Mouse (Mus musculus) C2C12 (cell line): ENCODE measurements around the gene Clip3. TPM values are rescaled to one million over a fixed set of nuclear protein-coding genes. Genes with fewer than 3 reads are reported as not detected.

Source experiments
- H3K27me3 ChIP-seq: one replicate; pipeline ENCODE4 v1.6.1; 2011; ENCODE audit not compliant: control insufficient read depth, insufficient read depth, insufficient read length
- H3K36me3 ChIP-seq: one replicate; pipeline ENCODE4 v1.6.1; 2011; ENCODE audit not compliant: control insufficient read depth, insufficient read depth
- H3K4me3 ChIP-seq: one replicate; pipeline ENCODE4 v1.5.1; 2011; ENCODE audit warnings: mild to moderate bottlenecking, control low read depth; ENCODE audit not compliant: poor library complexity, insufficient read depth, severe bottlenecking
- H3K79me2 ChIP-seq: one replicate; pipeline ENCODE4 v1.6.1; 2011; ENCODE audit not compliant: control insufficient read depth, insufficient read depth
- H3K79me3 ChIP-seq: one replicate; pipeline ENCODE4 v1.6.1; 2011; ENCODE audit warnings: low read depth, control low read depth
- H3ac ChIP-seq: one replicate; pipeline ENCODE3; 2011; ENCODE audit warnings: low read depth; ENCODE audit not compliant: control insufficient read depth, insufficient read length
- CEBPB ChIP-seq: IDR thresholded peaks from one replicate; pipeline ENCODE4 v1.6.1; 2011; ENCODE audit warnings: low read depth, mild to moderate bottlenecking, control low read depth, moderate library complexity
- CTCF ChIP-seq: IDR thresholded peaks from one replicate; pipeline ENCODE4 v1.5.1; 2011; ENCODE audit not compliant: control insufficient read depth, insufficient read depth, insufficient read length
- FOSL1 ChIP-seq: IDR thresholded peaks from one replicate; pipeline ENCODE4 v1.8.0; 2011; ENCODE audit warnings: mild to moderate bottlenecking, low read length; ENCODE audit not compliant: poor library complexity, insufficient read depth, severe bottlenecking
- MAX ChIP-seq: IDR thresholded peaks from one replicate; pipeline ENCODE4 v1.6.1; 2011; ENCODE audit warnings: mild to moderate bottlenecking, control low read depth
- MYOD1 ChIP-seq: IDR thresholded peaks from one replicate; pipeline ENCODE4 v1.6.1; 2011; ENCODE audit warnings: low read depth; ENCODE audit not compliant: control insufficient read depth, insufficient read length
- MYOG ChIP-seq: IDR thresholded peaks from one replicate; pipeline ENCODE4 v1.6.1; 2011; ENCODE audit not compliant: control insufficient read depth, insufficient read length; ENCODE audit errors: extremely low read depth
- USF1 ChIP-seq: IDR thresholded peaks from one replicate; pipeline ENCODE4 v1.6.1; 2011; ENCODE audit warnings: low read depth, mild to moderate bottlenecking, control low read depth, moderate library complexity
- polyA plus RNA-seq: library from polyadenylated mRNA; unstranded; fragments of >200 nt; fragmentation: generic; extraction: Trizol; gene quantifications from one replicate; pipeline ENCODE4 v1.2.1, GENCODE M21; 2012; ENCODE audit warnings: missing spikeins

Gene Clip3
- polyA plus RNA-seq, 1 experiment, result 40.6 TPM

DNA sequence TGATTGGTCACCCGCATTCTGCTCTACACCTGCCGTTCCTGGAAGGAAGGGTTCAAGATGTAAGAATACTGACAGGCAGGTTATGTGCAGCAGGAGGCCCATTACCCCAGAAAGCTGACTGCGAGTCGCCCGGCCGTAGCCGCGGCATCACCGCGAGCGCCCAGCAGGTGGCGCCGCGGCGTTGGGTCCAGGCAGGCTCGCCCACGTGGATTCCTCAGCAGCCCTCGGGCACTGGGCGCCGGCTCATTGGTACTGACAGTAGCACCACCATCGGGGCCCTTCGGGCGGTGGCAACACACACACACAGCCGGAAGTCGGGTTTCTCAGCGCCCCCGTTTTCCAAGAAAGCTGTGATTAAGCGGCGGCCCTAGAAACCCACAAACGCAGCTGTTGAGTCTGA, 56.3 kb downstream of the Clip3 start:
- Histone ChIP-seq H3ac (no peak overlapping the region), H3K36me3 (no peaks in the 10 kb centered on the region), H3K79me3 (no peaks in the 10 kb centered on the region), H3K79me2 (no peaks in the 10 kb centered on the region), H3K4me3 (no peak overlapping the region), H3K27me3 (peaks cover 44% of the 10 kb centered on the region)
- TF ChIP-seq CTCF (peak; percentile 90), FOSL1 (no peak)

DNA sequence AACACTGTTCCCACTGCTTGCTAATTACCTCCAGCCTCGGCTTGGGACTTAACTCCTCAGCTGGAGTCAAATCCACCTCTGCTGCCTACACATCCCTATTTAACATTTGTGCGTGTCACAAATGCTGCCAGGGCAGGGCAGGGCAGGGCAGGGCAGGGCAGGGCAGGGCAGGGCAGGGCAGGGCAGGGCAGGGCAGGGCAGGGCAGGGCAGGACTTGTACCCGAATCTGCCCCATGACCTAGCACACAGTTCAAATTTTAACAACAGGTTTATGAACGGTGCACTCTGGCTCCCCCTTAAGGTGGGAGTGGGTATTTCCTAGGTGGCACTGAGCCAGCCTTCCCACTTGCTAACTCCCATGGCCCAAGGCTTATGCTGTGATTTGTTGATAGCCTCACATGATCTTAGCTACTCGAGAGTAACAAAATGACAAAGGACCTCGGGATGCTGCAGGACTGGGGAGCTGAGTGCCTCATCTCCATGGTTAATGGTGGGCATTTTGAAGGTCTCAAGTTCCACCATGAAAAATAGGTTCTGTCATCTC, 61.8 kb downstream of the Clip3 start:
- TF ChIP-seq MAX (no peak), USF1 (no peak), MYOD1 (no peak), MYOG (no peak), CEBPB (no peak), FOSL1 (no peak), CTCF (no peak)
- H3K79me3 ChIP-seq, result no peaks in the 10 kb centered on the region
- H3K27me3 ChIP-seq, result peaks cover 51% of the 10 kb centered on the region

DNA sequence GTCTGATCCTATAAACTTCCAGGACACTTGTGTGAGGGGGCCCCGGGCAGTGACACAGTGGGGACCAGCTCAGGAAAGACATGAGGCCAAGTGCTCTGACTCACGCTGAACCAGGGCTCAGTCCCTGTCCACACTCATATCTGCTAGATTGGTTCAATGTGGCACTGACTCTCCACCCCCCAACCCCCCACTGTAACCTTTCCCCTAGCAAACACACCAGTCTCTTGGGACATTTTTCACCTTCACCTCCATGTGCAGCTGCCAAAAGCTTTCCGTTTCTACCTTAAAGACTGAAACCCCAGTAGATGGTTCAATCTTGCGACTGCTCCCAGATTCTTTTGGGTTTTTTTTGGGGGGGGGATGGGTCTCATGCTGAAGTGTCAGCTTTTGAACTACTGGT, 62.5 kb downstream of the Clip3 start:
- no peak overlapping the region for H3K4me3 ChIP-seq
- peaks cover 44% of the 10 kb centered on the region for H3K27me3 ChIP-seq
- no peak overlapping the region for H3ac ChIP-seq
- no peaks in the 10 kb centered on the region for H3K36me3 ChIP-seq
- no peaks in the 10 kb centered on the region for H3K79me3 ChIP-seq
- no peak for TF ChIP-seq FOSL1
- no peak for TF ChIP-seq CTCF
- TF ChIP-seq MYOD1, result no peak
- no peak for TF ChIP-seq MYOG
- no peak for TF ChIP-seq MAX
- no peak for TF ChIP-seq CEBPB
- TF ChIP-seq USF1, result no peak
- no peaks in the 10 kb centered on the region for H3K79me2 ChIP-seq

More for the DNA sequence above, 61.8 kb downstream of the Clip3 start:
- H3K36me3 ChIP-seq, result no peaks in the 10 kb centered on the region
- no peaks in the 10 kb centered on the region for H3K79me2 ChIP-seq
- H3ac ChIP-seq, result no peak overlapping the region
- no peak overlapping the region for H3K4me3 ChIP-seq

Other genes with a start within 250 kb of the Clip3 start
- gene Zfp14, start 240.3 kb upstream of the Clip3 start, polyA plus RNA-seq, result 0.40 TPM
- gene Zfp82, start 218.8 kb upstream of the Clip3 start, polyA plus RNA-seq, result 2.0 TPM
- gene Gm26920, start 201.3 kb upstream of the Clip3 start, polyA plus RNA-seq, result 0.05 TPM
- 3.1 TPM for gene Zfp566, start 201.2 kb upstream of the Clip3 start, polyA plus RNA-seq
- gene Zfp260, start 197.0 kb upstream of the Clip3 start, polyA plus RNA-seq, result 8.6 TPM
- gene Zfp382, start 169.8 kb upstream of the Clip3 start, polyA plus RNA-seq, result 3.8 TPM
- gene Zfp146, start 122.0 kb upstream of the Clip3 start, polyA plus RNA-seq, result 15.8 TPM
- gene Cox7a1, start 107.6 kb upstream of the Clip3 start, polyA plus RNA-seq, result 7.9 TPM
- 588 TPM for gene Capns1, start 92.9 kb upstream of the Clip3 start, polyA plus RNA-seq
- gene Polr2i, start 59.8 kb upstream of the Clip3 start, polyA plus RNA-seq, result 175 TPM
- gene Tbcb, start 59.5 kb upstream of the Clip3 start, polyA plus RNA-seq, result 180 TPM
- gene Ovol3, start 56.0 kb upstream of the Clip3 start, polyA plus RNA-seq, result not detected
- gene Thap8, start 11.6 kb upstream of the Clip3 start, polyA plus RNA-seq, result 0.07 TPM
- gene Wdr62, start 11.3 kb upstream of the Clip3 start, polyA plus RNA-seq, result 12.8 TPM
- 28.7 TPM for gene Alkbh6, start 17.0 kb downstream of the Clip3 start, polyA plus RNA-seq
- gene Syne4, start 23.1 kb downstream of the Clip3 start, polyA plus RNA-seq, result 0.20 TPM
- 0.81 TPM for gene E130208F15Rik, start 30.0 kb downstream of the Clip3 start, polyA plus RNA-seq
- gene Sdhaf1, start 32.2 kb downstream of the Clip3 start, polyA plus RNA-seq, result 9.9 TPM
- gene Lrfn3, start 71.0 kb downstream of the Clip3 start, polyA plus RNA-seq, result 0.20 TPM
- not detected for gene Tyrobp, start 122.0 kb downstream of the Clip3 start, polyA plus RNA-seq
- not detected for gene Hcst, start 128.1 kb downstream of the Clip3 start, polyA plus RNA-seq
- 0.04 TPM for gene Nfkbid, start 130.0 kb downstream of the Clip3 start, polyA plus RNA-seq
- 0.29 TPM for gene Aplp1, start 153.8 kb downstream of the Clip3 start, polyA plus RNA-seq
- not detected for gene Kirrel2, start 166.0 kb downstream of the Clip3 start, polyA plus RNA-seq
- gene Nphs1, start 166.6 kb downstream of the Clip3 start, polyA plus RNA-seq, result 0.60 TPM
- gene Prodh2, start 201.9 kb downstream of the Clip3 start, polyA plus RNA-seq, result 0.02 TPM
- 2.4 TPM for gene Arhgap33, start 243.3 kb downstream of the Clip3 start, polyA plus RNA-seq